Mouse (Mus musculus) ES-E14 (cell line): ENCODE data around the gene Fam171a1.

Experiments
- CHD2 ChIP-seq: IDR thresholded peaks from 2 replicates; pipeline ENCODE4 v1.6.1; 2014; ENCODE audit warnings: mild to moderate bottlenecking, low read depth, low read length, inconsistent platforms
- HCFC1 ChIP-seq: IDR thresholded peaks from 2 replicates; pipeline ENCODE4 v1.6.1; 2012; ENCODE audit warnings: low read length, inconsistent platforms, borderline replicate concordance; ENCODE audit not compliant: insufficient read depth

- TF ChIP-seq CHD2 (no peak), HCFC1 (no peak)
These were observed 14.4 kb downstream of the Fam171a1 start for GRCm38 (mm10) chr2:3128344-3128871.
